Mouse (Mus musculus) v-Abl transformed pro-B cells (cell line): ENCODE results near the gene Wdfy4.

Experiments used
- in situ Hi-C, 2 experiments: fragments of 400-800 bp; cut with MboI; formaldehyde crosslinking; loops; one replicate each; pipeline ENCODE4 v1.15.1; 2025; ENCODE audit not compliant: unreplicated experiment in 2 of 2

The Wdfy4 gene

GRCm38 (mm10) chr14:33194241-33194640 is 8.9 kb upstream of the Wdfy4 start:
- in situ Hi-C loops: loop anchor here in 1 of 2 experiments (25.0 kb wide), 1 partner anchor 1118 kb away; the partner anchor contains the start of genes Glud1 and Shld2

GRCm38 (mm10) chr14:33193762-33194161 is 8.5 kb upstream of the Wdfy4 start:
- in situ Hi-C loops: loop anchor here in 1 of 2 experiments (25.0 kb wide), 1 partner anchor 1119 kb away; the partner anchor contains the start of genes Glud1 and Shld2

GRCm38 (mm10) chr14:33190646-33191045 is 5.3 kb upstream of the Wdfy4 start:
- in situ Hi-C loops: loop anchor here in 1 of 2 experiments (25.0 kb wide), 1 partner anchor 1122 kb away; the partner anchor contains the start of genes Glud1 and Shld2

GRCm38 (mm10) chr14:33189849-33190423 is 4.6 kb upstream of the Wdfy4 start:
- in situ Hi-C loops: loop anchor here in 1 of 2 experiments (25.0 kb wide), 1 partner anchor 1122 kb away; the partner anchor contains the start of genes Glud1 and Shld2

DNA sequence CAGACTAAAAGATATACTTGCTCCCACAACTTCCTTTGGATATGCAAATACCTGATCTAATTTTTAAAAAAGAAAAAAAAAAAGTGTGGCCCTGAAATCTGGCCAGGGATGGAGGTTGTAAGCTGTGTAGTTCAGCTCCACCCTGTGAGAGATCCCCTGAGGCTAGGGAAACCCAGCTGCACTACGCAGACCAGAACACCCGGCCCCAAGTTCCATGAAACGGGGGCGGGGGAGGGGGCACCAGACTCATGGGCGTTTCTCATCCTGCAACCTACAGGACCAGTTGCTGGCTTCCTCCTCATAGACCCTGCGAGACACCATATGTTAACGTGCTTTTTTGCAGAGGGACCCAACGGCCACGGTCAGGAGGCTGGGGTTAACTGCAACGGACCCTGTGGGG is 3.9 kb upstream of the Wdfy4 start:
- in situ Hi-C loops: loop anchor here in 1 of 2 experiments (25.0 kb wide), 1 partner anchor 1123 kb away; the partner anchor contains the start of genes Glud1 and Shld2

DNA sequence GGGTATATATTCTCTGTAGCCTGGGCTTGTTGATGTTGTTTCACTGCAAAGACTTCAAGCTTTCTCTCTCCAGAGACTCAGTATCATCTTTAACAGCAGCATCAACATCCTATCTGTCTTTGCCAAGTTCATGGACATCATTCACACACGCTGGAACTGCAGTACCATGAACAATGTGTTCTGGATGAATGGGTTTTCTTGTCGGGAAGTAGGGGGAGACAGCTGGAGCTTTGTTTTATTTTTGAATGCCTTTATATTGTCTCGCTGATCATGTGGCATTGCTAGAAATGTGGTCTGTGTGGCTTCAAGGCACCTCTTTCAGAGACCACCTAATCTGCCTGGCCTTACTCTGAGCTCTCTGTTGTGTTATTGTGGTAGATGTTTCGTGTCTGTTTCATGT is 1.9 kb upstream of the Wdfy4 start:
- in situ Hi-C loops: loop anchor here in 1 of 2 experiments (25.0 kb wide), 1 partner anchor 1125 kb away; the partner anchor contains the start of genes Glud1 and Shld2

GRCm38 (mm10) chr14:33180102-33180501 is 5.2 kb downstream of the Wdfy4 start:
- in situ Hi-C loops: loop anchor here in 1 of 2 experiments (25.0 kb wide), 1 partner anchor 1132 kb away; the partner anchor contains the start of genes Glud1 and Shld2

GRCm38 (mm10) chr14:33175059-33175821 is 10.1 kb downstream of the Wdfy4 start:
- in situ Hi-C loops: loop anchor here in 1 of 2 experiments (25.0 kb wide), 1 partner anchor 1137 kb away; the partner anchor contains the start of genes Glud1 and Shld2

DNA sequence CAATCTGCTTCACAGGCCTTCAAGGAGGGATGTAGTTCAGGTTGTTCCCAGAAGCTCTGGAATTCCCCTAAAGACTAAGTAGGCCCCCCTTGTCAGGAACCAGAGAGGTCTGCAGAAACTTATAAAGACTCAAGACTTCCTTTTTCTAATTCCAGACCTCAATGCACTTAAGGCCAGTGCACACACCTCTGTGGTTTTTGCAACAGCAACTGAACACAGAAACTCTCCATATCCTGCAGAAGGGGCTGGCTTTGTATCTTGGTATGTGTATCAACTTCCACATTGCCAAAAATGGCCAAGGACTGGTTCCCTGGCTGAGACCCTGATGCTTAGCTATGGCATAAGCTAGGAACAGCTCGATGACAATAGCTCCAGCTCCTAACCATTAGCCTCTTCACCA is 13.4 kb downstream of the Wdfy4 start:
- in situ Hi-C loops: no loop called here

GRCm38 (mm10) chr14:33168750-33169149 is 16.6 kb downstream of the Wdfy4 start:
- in situ Hi-C loops: loop anchor here in 1 of 2 experiments (10.0 kb wide), 1 partner anchor 1754 kb away; no protein-coding TSS in a partner anchor

DNA sequence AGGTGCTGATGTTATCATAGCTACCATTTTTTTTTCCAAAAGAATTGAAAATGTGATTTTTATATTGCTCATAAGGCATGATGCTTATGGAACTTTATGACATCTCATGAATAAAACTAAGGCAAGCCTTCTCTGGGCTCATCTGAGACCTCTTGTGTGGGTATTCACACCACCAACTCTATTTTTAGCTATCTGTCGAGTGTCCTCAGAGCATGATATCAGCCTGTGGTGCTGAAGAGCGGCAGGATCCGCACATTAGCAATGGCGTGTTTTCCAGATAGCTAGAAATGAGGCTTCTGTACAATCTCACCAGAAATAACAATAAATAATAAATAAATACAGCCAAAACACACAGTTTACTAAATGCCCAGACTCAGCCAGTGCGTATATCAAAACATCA is 23.1 kb downstream of the Wdfy4 start:
- in situ Hi-C loops: loop anchor here in 1 of 2 experiments (10.0 kb wide), 1 partner anchor 1747 kb away; no protein-coding TSS in a partner anchor

DNA sequence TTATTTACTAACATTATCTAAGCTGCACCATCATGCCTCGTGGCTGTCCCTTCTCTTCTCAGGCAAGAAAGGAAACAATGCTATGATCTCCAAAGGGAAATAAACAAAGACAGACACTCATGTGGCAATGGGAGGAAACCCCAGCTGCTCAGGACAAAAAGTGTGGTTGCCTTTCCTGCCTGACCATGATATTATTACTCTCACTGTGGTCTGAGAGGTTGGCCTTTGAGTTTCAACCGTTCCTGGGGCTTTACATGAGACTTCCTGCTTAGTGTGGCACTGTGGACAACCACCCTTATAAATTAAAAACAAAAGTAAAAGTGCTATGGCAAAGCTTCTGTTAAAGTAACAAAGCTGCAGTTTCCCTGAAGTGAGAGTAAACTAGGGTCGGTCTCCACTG is 27.0 kb downstream of the Wdfy4 start:
- in situ Hi-C loops: no loop called here

- in situ Hi-C loops: no loop called here
These were observed 32.4 kb downstream of the Wdfy4 start for GRCm38 (mm10) chr14:33152941-33153340.

DNA sequence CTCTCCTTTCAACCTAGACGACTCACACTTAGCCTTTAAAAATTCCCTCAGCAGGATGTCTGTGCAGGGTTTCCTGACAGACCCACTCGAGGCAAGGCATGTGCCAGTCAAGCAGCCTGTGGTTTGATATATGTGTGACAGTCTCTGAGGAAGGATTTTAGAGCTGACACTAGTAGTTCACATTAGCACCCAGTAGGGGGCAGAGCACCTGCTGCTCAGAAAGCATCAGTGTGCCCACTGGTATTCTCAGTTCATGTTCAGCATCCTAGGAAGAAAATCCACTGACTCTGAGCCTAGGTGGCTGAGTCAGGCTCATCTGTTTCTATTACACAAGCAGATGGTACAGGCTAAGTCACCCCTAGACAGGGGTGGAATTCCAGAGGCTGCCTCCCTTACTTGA is 39.0 kb downstream of the Wdfy4 start:
- in situ Hi-C loops: loop anchor here (5.0 kb wide), 2 partner anchors 61 to 156 kb away; no protein-coding TSS in a partner anchor

DNA sequence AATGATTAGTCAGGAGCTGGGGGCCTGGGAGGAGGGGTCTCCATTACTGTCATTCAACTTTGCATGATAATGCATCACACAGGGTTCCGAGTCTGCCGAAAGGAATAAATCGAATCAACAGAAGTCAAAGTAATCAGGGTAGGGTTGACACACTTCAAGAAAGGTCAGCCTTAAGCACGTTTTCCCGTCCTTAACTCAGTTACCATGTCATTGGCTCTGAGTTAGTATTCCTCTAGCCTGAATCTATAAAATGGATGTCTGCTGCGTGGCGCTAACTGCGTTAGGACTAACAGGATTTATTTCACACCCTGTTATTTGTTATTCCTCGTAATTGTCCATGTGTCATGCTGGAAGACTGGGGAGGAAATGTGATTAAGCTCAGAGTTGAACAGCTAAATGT is 48.5 kb downstream of the Wdfy4 start:
- in situ Hi-C loops: no loop called here

DNA sequence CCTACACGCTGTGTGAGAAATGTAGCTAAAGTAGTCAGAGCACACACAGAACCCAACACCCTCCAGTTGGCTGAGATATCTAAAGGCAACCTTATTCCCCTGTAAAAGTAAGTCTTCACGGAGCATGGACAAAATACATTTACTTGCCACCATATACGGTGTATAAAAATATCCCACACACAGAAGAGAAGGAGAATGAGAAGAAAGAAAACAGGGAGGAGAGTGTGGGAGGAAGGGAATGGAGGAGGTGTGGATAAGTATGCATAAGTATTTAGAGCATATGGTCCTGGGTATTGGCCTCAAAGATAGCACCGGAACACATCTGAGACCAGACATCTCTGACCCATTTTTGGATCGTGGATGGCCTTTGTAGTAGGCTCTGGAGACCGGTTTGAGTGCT is 50.1 kb downstream of the Wdfy4 start:
- in situ Hi-C loops: no loop called here

DNA sequence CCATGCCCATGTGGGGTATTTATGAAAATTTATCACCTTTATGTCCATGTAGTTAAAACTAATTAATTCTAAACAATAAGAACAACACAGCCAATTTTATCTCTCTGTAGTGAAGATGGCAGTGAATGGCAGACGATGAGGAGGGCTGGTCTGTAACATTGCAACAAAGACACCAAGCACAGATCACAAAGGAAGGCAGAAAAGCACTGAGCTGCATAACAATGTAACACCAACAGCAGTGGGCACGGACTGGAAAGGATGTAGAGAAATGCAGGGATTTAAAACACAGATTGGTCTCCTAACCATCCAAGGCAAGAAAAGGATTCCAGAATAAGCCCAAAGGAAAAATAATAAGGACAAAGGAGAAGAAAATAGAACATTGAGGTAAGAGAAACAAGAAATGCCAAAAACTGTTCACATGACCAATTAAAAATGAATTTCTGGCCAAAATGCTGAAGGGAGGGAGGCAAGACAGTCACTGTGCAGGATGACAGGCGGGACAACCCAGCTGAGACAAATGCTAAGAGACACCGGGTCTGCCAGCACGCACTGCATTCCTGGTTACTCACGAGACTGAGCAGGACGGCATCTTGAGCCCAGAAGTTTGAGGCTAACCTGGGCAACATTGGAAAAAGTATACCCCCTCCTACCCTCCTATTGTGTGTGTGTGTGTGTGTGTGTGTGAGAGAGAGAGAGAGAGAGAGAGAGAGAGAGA is 54.1 kb downstream of the Wdfy4 start:
- in situ Hi-C loops: no loop called here

DNA sequence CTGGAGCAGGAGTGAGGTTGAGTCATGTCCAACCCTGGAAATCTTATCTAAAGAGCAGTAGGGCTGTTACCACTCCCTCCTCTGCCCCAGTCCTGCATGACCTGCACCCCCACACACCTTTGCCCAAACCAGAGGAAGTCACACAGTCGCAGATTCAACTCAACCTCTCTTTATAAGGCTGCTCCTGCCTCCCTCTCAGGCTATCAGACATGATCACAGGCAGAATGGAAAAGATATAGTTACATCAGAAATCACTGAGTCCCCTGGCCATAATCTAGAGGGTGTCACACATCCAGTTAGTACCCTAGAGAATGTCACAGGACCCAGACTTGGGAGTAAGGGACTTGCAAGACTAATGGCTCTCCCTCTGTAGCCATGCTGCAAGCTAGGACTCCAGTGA is 68.7 kb downstream of the Wdfy4 start:
- in situ Hi-C loops: loop anchor here in 1 of 2 experiments (25.0 kb wide), 1 partner anchor 354 kb away; no protein-coding TSS in a partner anchor

GRCm38 (mm10) chr14:33104809-33105208 is 80.5 kb downstream of the Wdfy4 start:
- in situ Hi-C loops: loop anchor here in 1 of 2 experiments (25.0 kb wide), 1 partner anchor 343 kb away; no protein-coding TSS in a partner anchor

GRCm38 (mm10) chr14:33101609-33102008 is 83.7 kb downstream of the Wdfy4 start:
- in situ Hi-C loops: loop anchor here in 1 of 2 experiments (25.0 kb wide), 1 partner anchor 339 kb away; no protein-coding TSS in a partner anchor
